Mouse (Mus musculus) CH12.LX (cell line): Measurements from ENCODE around the gene Kdm4b. TPM values are rescaled to one million over a fixed set of nuclear protein-coding genes. Genes with fewer than 3 reads are reported as not detected.

Experiments
- DNase-seq: peaks from one replicate; pipeline ENCODE4 v3.0.0-alpha.2; 2013; ENCODE audit errors: extremely low read depth
- H3K27ac ChIP-seq: 2 replicates; pipeline ENCODE4 v1.5.1; 2012; ENCODE audit warnings: low read depth, mild to moderate bottlenecking, control low read depth, moderate library complexity; ENCODE audit not compliant: insufficient read depth
- H3K27me3 ChIP-seq: replicated peaks from 2 replicates; pipeline ENCODE3; 2012; ENCODE audit warnings: inconsistent platforms
- H3K36me3 ChIP-seq, 2 experiments: replicated peaks in 1 of 2; 2 replicates each; pipeline versions ENCODE3 to v1.6.1; 2012; ENCODE audit warnings: inconsistent platforms in 1 of 2, low read length in 1 of 2, mild to moderate bottlenecking in 1 of 2, mixed read lengths in 1 of 2, moderate library complexity in 1 of 2; ENCODE audit not compliant: control insufficient read depth in 1 of 2, insufficient read depth in 1 of 2
- H3K4me1 ChIP-seq, 2 experiments: 2 replicates each; pipeline ENCODE4 v1.6.1; 2012; ENCODE audit warnings: inconsistent platforms in 1 of 2, moderate library complexity in 1 of 2; ENCODE audit not compliant: insufficient read depth in 2 of 2, control insufficient read depth in 1 of 2
- H3K4me2 ChIP-seq: 2 replicates; pipeline ENCODE4 v1.6.1; 2012; ENCODE audit warnings: low read depth, mild to moderate bottlenecking, control low read depth; ENCODE audit not compliant: poor library complexity, insufficient read depth, severe bottlenecking
- H3K4me3 ChIP-seq, 3 experiments: fragments of 150-350 bp in 1 of 3; sonication (generic) in 1 of 3; replicated peaks in 1 of 3; 2 replicates each; pipeline versions ENCODE3 to v1.5.1; 2011 to 2012; ENCODE audit warnings: low read depth in 2 of 3, low read length in 2 of 3, mild to moderate bottlenecking in 2 of 3, moderate library complexity in 2 of 3, control low read depth in 1 of 3, improper control_type of control experiment in 1 of 3, inconsistent platforms in 1 of 3, mixed read lengths in 1 of 3; ENCODE audit not compliant: poor library complexity in 1 of 3
- H3K79me2 ChIP-seq: replicated peaks from 2 replicates; pipeline ENCODE4 v1.6.1; 2012; ENCODE audit warnings: mild to moderate bottlenecking, moderate library complexity; ENCODE audit not compliant: control insufficient read depth, poor library complexity, insufficient read depth, severe bottlenecking; ENCODE audit errors: extremely low read depth
- H3K9ac ChIP-seq: 2 replicates; pipeline ENCODE4 v1.6.1; 2012; ENCODE audit warnings: low read depth, mild to moderate bottlenecking, control low read depth, moderate library complexity; ENCODE audit not compliant: insufficient read depth
- H3K9me3 ChIP-seq: replicated peaks from 2 replicates; pipeline ENCODE3; 2012; ENCODE audit warnings: low read length, inconsistent platforms, mixed read lengths
- CHD1 ChIP-seq: IDR thresholded peaks from 2 replicates; pipeline ENCODE4 v1.6.1; 2012; ENCODE audit warnings: low read depth, low read length, improper control_type of control experiment, inconsistent platforms
- E2F4 ChIP-seq: IDR thresholded peaks from 2 replicates; pipeline ENCODE4 v1.6.1; 2011; ENCODE audit warnings: low read depth, low read length, improper control_type of control experiment; ENCODE audit not compliant: insufficient replicate concordance
- EP300 ChIP-seq: IDR thresholded peaks from 2 replicates; pipeline ENCODE4 v1.6.1; 2011; ENCODE audit warnings: low read length, improper control_type of control experiment
- GABPA ChIP-seq: IDR thresholded peaks from 2 replicates; pipeline ENCODE4 v1.6.1; 2012; ENCODE audit warnings: low read depth, low read length, improper control_type of control experiment, inconsistent platforms; ENCODE audit not compliant: insufficient replicate concordance
- HCFC1 ChIP-seq: IDR thresholded peaks from 2 replicates; pipeline ENCODE4 v1.6.1; 2012; ENCODE audit warnings: low read depth, mild to moderate bottlenecking, inconsistent platforms, low read length, improper control_type of control experiment
- JUND ChIP-seq: conservative IDR thresholded peaks from 2 replicates; pipeline ENCODE4 v1.6.1; 2011; ENCODE audit warnings: low read depth, low read length, improper control_type of control experiment
- MEF2A ChIP-seq: IDR thresholded peaks from 2 replicates; pipeline ENCODE4 v1.6.1; 2014; ENCODE audit warnings: low read depth, mild to moderate bottlenecking, inconsistent platforms, low read length, improper control_type of control experiment, borderline replicate concordance
- MYC ChIP-seq: IDR thresholded peaks from 2 replicates; pipeline ENCODE4 v1.6.1; 2011; ENCODE audit warnings: low read depth, mild to moderate bottlenecking, improper control_type of control experiment, low read length
- NELFE ChIP-seq: IDR thresholded peaks from 2 replicates; pipeline ENCODE4 v1.6.1; 2011; ENCODE audit warnings: low read depth, low read length, improper control_type of control experiment
- PAX5 ChIP-seq: IDR thresholded peaks from 2 replicates; pipeline ENCODE4 v1.6.1; 2012; ENCODE audit warnings: low read length, inconsistent platforms, mixed read lengths
- RAD21 ChIP-seq: IDR thresholded peaks from 2 replicates; pipeline ENCODE4 v1.6.1; 2011; ENCODE audit warnings: low read depth, mild to moderate bottlenecking, low read length, improper control_type of control experiment, moderate library complexity
- SMC3 ChIP-seq: IDR thresholded peaks from 2 replicates; pipeline ENCODE4 v1.6.1; 2011; ENCODE audit warnings: low read depth, low read length, improper control_type of control experiment
- TBP ChIP-seq: conservative IDR thresholded peaks from 2 replicates; pipeline ENCODE4 v1.6.1; 2011; ENCODE audit warnings: low read depth, low read length, improper control_type of control experiment
- TCF12 ChIP-seq: IDR thresholded peaks from 2 replicates; pipeline ENCODE4 v1.6.1; 2014; ENCODE audit warnings: low read depth, mild to moderate bottlenecking, inconsistent platforms, low read length, improper control_type of control experiment
- UBTF ChIP-seq: IDR thresholded peaks from 2 replicates; pipeline ENCODE4 v1.6.1; 2012; ENCODE audit warnings: low read depth, mild to moderate bottlenecking, inconsistent platforms, low read length, improper control_type of control experiment, moderate library complexity
- USF1 ChIP-seq: IDR thresholded peaks from 2 replicates; pipeline ENCODE4 v1.6.1; 2014; ENCODE audit warnings: low read depth, mild to moderate bottlenecking, inconsistent platforms, low read length, improper control_type of control experiment
- USF2 ChIP-seq: conservative IDR thresholded peaks from 2 replicates; pipeline ENCODE4 v1.6.1; 2011; ENCODE audit warnings: low read depth, low read length, improper control_type of control experiment
- ZKSCAN1 ChIP-seq: IDR thresholded peaks from 2 replicates; pipeline ENCODE4 v1.6.1; 2012; ENCODE audit warnings: low read depth, inconsistent platforms, low read length, improper control_type of control experiment, borderline replicate concordance
- dilution Hi-C: fragments of 300-500 bp; cut with MboI; formaldehyde crosslinking; loops from 2 replicates; pipeline ENCODE4 v1.14.3; 2020; ENCODE audit warnings: low sequenced_read_pairs; ENCODE audit not compliant: extremely low pct_unique_long_range_greater_than_20kb, extremely low pct_ligation_motif_present
- in situ Hi-C: fragments of 300-500 bp; cut with MboI; formaldehyde crosslinking; loops from 3 replicates; pipeline ENCODE4 v1.14.3; 2019; ENCODE audit warnings: low sequenced_read_pairs, low pct_ligation_motif_present, low pct_unique_long_range_greater_than_20kb, mixed read lengths
- polyA plus RNA-seq: library from polyadenylated mRNA; unstranded; fragments of >175 nt; gene quantifications from 2 replicates; pipeline ENCODE4 v1.2.1, GENCODE M21; 2012; ENCODE audit warnings: low read depth; ENCODE audit not compliant: insufficient read length
- total RNA-seq, 2 experiments: library from RNA; depleted of rRNA; stranded (reverse); fragments of 300-350 nt in 1 of 2; fragments of >200 nt in 1 of 2; gene quantifications; 2 replicates each; pipeline ENCODE4 v1.2.3; 2012 to 2014

Kdm4b gene
- total and polyA plus RNA-seq, 3 experiments = 12.3 to 19.5 (median 14.2) TPM

DNA sequence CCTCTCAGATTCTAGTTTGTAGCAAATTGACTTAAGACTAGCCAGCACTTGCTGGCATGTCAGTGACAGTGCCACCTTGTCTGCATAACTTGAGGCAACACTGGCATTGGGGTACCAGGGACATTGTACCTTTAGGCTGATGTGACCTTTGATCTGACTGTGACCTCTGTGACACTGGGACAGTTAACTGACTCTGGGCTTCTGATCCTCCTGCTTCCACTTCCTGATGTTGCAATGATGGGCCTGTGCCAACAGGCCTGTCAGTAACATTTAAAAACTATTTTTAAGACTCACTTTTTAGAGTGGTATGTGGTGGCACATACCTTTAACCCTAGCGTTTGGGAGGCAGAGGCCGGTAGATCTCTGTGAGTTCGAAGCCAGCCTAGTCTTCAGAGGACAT lies 79.5 kb downstream of the Kdm4b start:
- peaks cover 2 to 17% of the 10 kb centered on the region in 2 experiments; a peak in 2 of 4 replicates for H3K4me1 ChIP-seq
- H3K9me3 ChIP-seq = no peaks in the 10 kb centered on the region
- H3K79me2 ChIP-seq = no peaks in the 10 kb centered on the region
- no peak for TF ChIP-seq TCF12
- TF ChIP-seq, all 38 proteins: peak for 0
- Histone ChIP-seq H3K9ac (no peak overlapping the region), H3K4me2 (no peak overlapping the region), H3K36me3 (peaks cover 14 to 37% of the 10 kb centered on the region in 2 experiments), H3K27me3 (no peaks in the 10 kb centered on the region), H3K27ac (no peak overlapping the region), H3K4me3 (no peak overlapping the region)
- in situ Hi-C loops = no loop called here
- no peak for DNase-seq
- dilution Hi-C loops = no loop called here

DNA sequence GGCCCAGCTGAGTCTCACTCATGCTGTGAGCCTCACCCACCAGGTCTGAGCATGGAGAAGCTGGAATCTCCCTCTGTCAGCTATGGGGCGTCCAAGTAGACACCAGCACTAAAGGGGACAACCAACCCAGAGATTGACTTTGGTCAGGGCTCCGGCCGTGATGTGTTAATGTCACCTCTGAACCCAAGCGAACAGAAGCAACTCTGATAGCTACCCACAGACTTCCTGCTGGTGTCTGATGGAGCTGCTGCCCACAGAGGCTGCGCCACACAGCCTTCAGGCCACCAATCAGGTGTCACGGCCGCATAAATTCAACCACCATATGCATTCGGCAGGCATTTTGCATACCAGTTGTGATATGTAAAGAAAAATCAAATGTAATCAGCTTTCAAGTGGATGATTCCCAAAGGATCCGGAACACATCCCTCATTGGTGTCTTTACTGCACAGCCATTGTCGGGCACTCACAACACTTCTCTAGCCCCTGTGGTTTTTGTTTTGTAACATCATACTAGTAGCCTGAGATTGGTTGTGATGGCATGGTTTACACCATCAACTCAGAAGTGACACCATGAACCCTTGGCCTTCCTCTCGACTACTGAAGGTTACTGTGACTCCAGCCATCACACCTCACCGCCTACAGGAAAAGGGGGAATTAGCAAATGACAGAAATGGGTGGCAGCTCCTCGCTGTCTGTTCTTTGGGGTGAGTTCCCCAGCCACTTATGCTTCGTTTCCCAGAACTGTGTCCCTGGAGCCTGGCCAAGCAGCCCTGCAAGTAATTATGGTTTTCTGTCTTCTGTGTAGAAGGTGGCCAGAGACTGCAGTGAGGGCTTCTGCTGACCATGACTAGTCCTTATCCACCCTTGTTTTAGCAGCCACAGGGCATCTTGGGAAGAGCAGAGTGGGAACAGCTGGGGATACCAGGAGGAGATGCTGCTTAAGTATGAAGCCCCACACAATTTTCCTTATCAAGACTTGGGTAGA lies 80.3 kb downstream of the Kdm4b start:
- dilution Hi-C loops (no loop called here), in situ Hi-C loops (no loop called here)
- Histone ChIP-seq H3K27me3 (no peaks in the 10 kb centered on the region), H3K9ac (no peak overlapping the region), H3K27ac (no peak overlapping the region), H3K9me3 (no peaks in the 10 kb centered on the region), H3K79me2 (no peaks in the 10 kb centered on the region), H3K4me2 (no peak overlapping the region), H3K4me3 (no peak overlapping the region), H3K4me1 (peaks cover 2 to 17% of the 10 kb centered on the region in 2 experiments; a peak in 2 of 4 replicates), H3K36me3 (peaks cover 14 to 34% of the 10 kb centered on the region in 2 experiments)
- DNase-seq = no peak
- TF ChIP-seq EP300 = no peak
- TF ChIP-seq MYC = no peak

DNA sequence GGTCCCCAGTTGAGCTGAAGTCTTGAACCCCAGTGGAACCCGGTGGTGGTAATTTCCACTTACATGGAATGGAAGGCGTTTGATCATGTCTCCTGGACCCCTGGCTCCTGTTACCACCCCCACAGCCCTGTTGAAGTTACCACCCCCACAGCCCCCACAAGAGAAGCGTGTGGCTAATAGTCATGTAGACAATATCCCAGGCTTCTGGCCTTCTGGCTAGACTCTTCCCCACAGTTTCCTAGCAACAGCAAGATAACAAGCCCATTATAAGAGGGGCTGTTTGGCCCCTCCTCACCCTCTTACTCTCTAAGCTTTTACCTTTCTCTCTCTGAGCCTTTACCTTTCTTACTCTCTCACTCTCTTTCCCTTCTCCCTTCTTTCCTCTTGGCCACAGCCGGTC lies 81.0 kb downstream of the Kdm4b start:
- H3K9ac ChIP-seq = no peak overlapping the region
- H3K4me3 ChIP-seq = no peak overlapping the region
- in situ Hi-C loops (no loop called here), dilution Hi-C loops (no loop called here)
- no peak for TF ChIP-seq UBTF
- no peak for TF ChIP-seq ZKSCAN1
- no peak for TF ChIP-seq EP300
- TF ChIP-seq USF2 = no peak
- TF ChIP-seq MEF2A = no peak
- no peak for TF ChIP-seq CHD1
- TF ChIP-seq RAD21 = no peak
- TF ChIP-seq NELFE = no peak
- TF ChIP-seq E2F4 = no peak
- no peak for TF ChIP-seq SMC3
- TF ChIP-seq GABPA = no peak
- TF ChIP-seq JUND = no peak
- no peak for TF ChIP-seq TCF12
- no peak for TF ChIP-seq HCFC1
- TF ChIP-seq USF1 = no peak
- TF ChIP-seq PAX5 = no peak
- no peak for TF ChIP-seq TBP
- DNase-seq = no peak
- H3K36me3 ChIP-seq = peaks cover 10 to 34% of the 10 kb centered on the region in 2 experiments
- no peaks in the 10 kb centered on the region for H3K79me2 ChIP-seq
- H3K4me2 ChIP-seq = no peak overlapping the region
- H3K4me1 ChIP-seq = peaks cover 2 to 17% of the 10 kb centered on the region in 2 experiments; a peak in 2 of 4 replicates
- H3K27me3 ChIP-seq = no peaks in the 10 kb centered on the region
- no peak overlapping the region for H3K27ac ChIP-seq
- no peaks in the 10 kb centered on the region for H3K9me3 ChIP-seq
